Comparison of ENCODE assay signal across 21 mouse cellular contexts in genomic region chr6:56692445-56692844, GRCm38 (mm10). TPM values are rescaled to one million over a fixed set of nuclear protein-coding genes. Genes with fewer than 3 reads are reported as not detected.
A peak's percentile ranks its signal among the peaks of the same experiment; 100 is the strongest.
DNase-seq lines count a peak whose midpoint lies in the region; ATAC-seq and TF ChIP-seq lines count a peak whose summit lies in the region.
"Had no signal": no experiment of that assay in that cellular context is flagged by ENCODE, and none has a peak within 500 bp of the region (broad histone marks: within the 10 kb centered on the region; RNA-seq: fewer than 3 reads in every experiment).

No protein-coding gene starts in this region.

- no peak overlapping the region for H3K4me3 ChIP-seq in lung, embryonic 14.5 days (ENCODE audit: low read depth, low read length)
- H3K4me3 ChIP-seq in embryonic facial prominence, embryonic 14.5 days (ENCODE audit: low read depth, low read length), result no peak overlapping the region
- no peak overlapping the region for H3K4me3 ChIP-seq in stomach, embryonic 15.5 days (replicated peaks)
- H3K4me3 ChIP-seq in stomach, postnatal 0 days (ENCODE audit: low read depth, low read length), result no peak overlapping the region
- H3K4me3 ChIP-seq: embryonic facial prominence, embryonic 15.5 days; erythroblast, embryonic 14.5 days; forebrain, embryonic 10.5 days; forebrain, embryonic 12.5 days had no signal

- H3K27ac ChIP-seq in lung, embryonic 14.5 days (ENCODE audit: low read depth), result peak overlapping the region; percentile 73; the same call in 1 of the 2 replicates
- H3K27ac ChIP-seq in embryonic facial prominence, embryonic 14.5 days (replicated peaks; ENCODE audit: low read depth, low read length), result peak overlapping the region; percentile 70
- peak overlapping the region; percentile 40; the same call in 1 of the 2 replicates for H3K27ac ChIP-seq in stomach, embryonic 15.5 days
- 0 out of 2 replicates have a peak overlapping the region, but pooled peaks have one; percentile 20 for H3K27ac ChIP-seq in stomach, postnatal 0 days (replicated peaks)
- H3K27ac ChIP-seq: forebrain, embryonic 10.5 days; forebrain, embryonic 12.5 days had no signal

- no peaks in the 10 kb centered on the region for H3K36me3 ChIP-seq in lung, embryonic 14.5 days (ENCODE audit: insufficient read depth)
- H3K36me3 ChIP-seq in embryonic facial prominence, embryonic 14.5 days (ENCODE audit: control insufficient read depth, insufficient read depth, low read length), result no peaks in the 10 kb centered on the region
- no peaks in the 10 kb centered on the region for H3K36me3 ChIP-seq in stomach, embryonic 15.5 days
- no peaks in the 10 kb centered on the region for H3K36me3 ChIP-seq in stomach, postnatal 0 days (ENCODE audit: control insufficient read depth, insufficient read depth, low read length)
- H3K36me3 ChIP-seq: embryonic facial prominence, embryonic 15.5 days; forebrain, embryonic 10.5 days; forebrain, embryonic 12.5 days had no signal

- no peaks in the 10 kb centered on the region for H3K27me3 ChIP-seq in lung, embryonic 14.5 days (ENCODE audit: insufficient read depth, low read length)
- H3K27me3 ChIP-seq in embryonic facial prominence, embryonic 14.5 days (replicated peaks; ENCODE audit: control insufficient read depth, insufficient read depth, low read length), result no peaks in the 10 kb centered on the region
- no peaks in the 10 kb centered on the region for H3K27me3 ChIP-seq in stomach, embryonic 15.5 days (replicated peaks)
- H3K27me3 ChIP-seq in stomach, postnatal 0 days (ENCODE audit: control insufficient read depth, insufficient read depth, low read length), result no peaks in the 10 kb centered on the region
- H3K27me3 ChIP-seq: embryonic facial prominence, embryonic 15.5 days; forebrain, embryonic 12.5 days had no signal

- TF ChIP-seq EP300 in stomach, postnatal 0 days (optimal IDR thresholded peaks at IDR 0.05), result no peak

- no peak; the same call in 1 of the 2 replicates for ATAC-seq in lung, embryonic 14.5 days (ENCODE audit: insufficient read depth)
- peak; percentile 79; the same call in 1 of the 2 replicates for ATAC-seq in embryonic facial prominence, embryonic 14.5 days (ENCODE audit: low read depth)
- ATAC-seq in stomach, embryonic 15.5 days (ENCODE audit: insufficient read depth, low FRiP score, low read depth), result no peak
- no peak for ATAC-seq in stomach, postnatal 0 days (ENCODE audit: low FRiP score, low TSS enrichment)
- ATAC-seq: forebrain, embryonic 14.5 days; forebrain, embryonic 16.5 days had no signal

- DNase-seq in lung, embryonic 14.5 days, result peak; percentile 46
- DNase-seq in lung, postnatal 14 days, result no peak
- DNase-seq in embryonic facial prominence, embryonic 14.5 days (ENCODE audit: low spot score), result peak; percentile 68
- DNase-seq in stomach, postnatal 0 days (ENCODE audit: low spot score), result no peak
- no peak for DNase-seq in kidney, postnatal 10 days
- DNase-seq in adrenal gland, adult 8-10 months, result no peak
- DNase-seq: adrenal gland, adult 2 months; adrenal gland, postnatal 14 days; adrenal gland, postnatal 36 days; cerebellum, adult 11-12 months; cerebellum, adult 2 months; cerebellum, adult 9-10 months; cerebellum, postnatal 10 days; cerebellum, postnatal 25 days had no signal

- H3K4me2 ChIP-seq in lung, embryonic 14.5 days, result no peak overlapping the region
- H3K4me2 ChIP-seq in embryonic facial prominence, embryonic 14.5 days (ENCODE audit: low read depth, low read length), result no peak overlapping the region
- H3K4me2 ChIP-seq in stomach, embryonic 15.5 days, result no peak overlapping the region
- no peak overlapping the region for H3K4me2 ChIP-seq in stomach, postnatal 0 days (replicated peaks; ENCODE audit: low read depth)
- H3K4me2 ChIP-seq: embryonic facial prominence, embryonic 15.5 days; forebrain, embryonic 12.5 days had no signal

- no peak overlapping the region for H3K9ac ChIP-seq in lung, embryonic 14.5 days
- H3K9ac ChIP-seq in embryonic facial prominence, embryonic 14.5 days (ENCODE audit: low read depth, low read length), result no peak overlapping the region
- no peak overlapping the region for H3K9ac ChIP-seq in stomach, embryonic 15.5 days
- H3K9ac ChIP-seq in stomach, postnatal 0 days (ENCODE audit: low read length), result no peak overlapping the region
- H3K9ac ChIP-seq: embryonic facial prominence, embryonic 15.5 days; forebrain, embryonic 12.5 days had no signal

- no peaks in the 10 kb centered on the region for H3K9me3 ChIP-seq in lung, embryonic 14.5 days (ENCODE audit: low read depth, low read length)
- no peaks in the 10 kb centered on the region for H3K9me3 ChIP-seq in embryonic facial prominence, embryonic 14.5 days (ENCODE audit: control insufficient read depth, low read length)
- no peaks in the 10 kb centered on the region for H3K9me3 ChIP-seq in stomach, embryonic 15.5 days
- H3K9me3 ChIP-seq in stomach, postnatal 0 days (ENCODE audit: control insufficient read depth, low read length), result no peaks in the 10 kb centered on the region
- H3K9me3 ChIP-seq: embryonic facial prominence, embryonic 15.5 days; forebrain, embryonic 10.5 days; forebrain, embryonic 12.5 days had no signal

- TF ChIP-seq CTCF in lung, embryonic 14.5 days (IDR thresholded peaks at IDR 0.05; ENCODE audit: low read depth), result no peak
- no peak for TF ChIP-seq CTCF in stomach, postnatal 0 days (IDR thresholded peaks at IDR 0.05; ENCODE audit: low read depth)

- H3K4me1 ChIP-seq in lung, embryonic 14.5 days (ENCODE audit: insufficient read depth), result no peaks in the 10 kb centered on the region
- 0 out of 2 replicates have a peak, but pooled peaks cover 3% of the 10 kb centered on the region for H3K4me1 ChIP-seq in embryonic facial prominence, embryonic 14.5 days (ENCODE audit: control insufficient read depth, insufficient read depth, low read length)
- H3K4me1 ChIP-seq in stomach, embryonic 15.5 days, result no peaks in the 10 kb centered on the region
- H3K4me1 ChIP-seq in stomach, postnatal 0 days (replicated peaks; ENCODE audit: control insufficient read depth, insufficient read depth), result no peaks in the 10 kb centered on the region
- H3K4me1 ChIP-seq: forebrain, embryonic 12.5 days had no signal

- WGBS in lung, embryonic 14.5 days, result 73% methylated on average over 4 of the region's 4 CpGs
- WGBS in embryonic facial prominence, embryonic 14.5 days, result 57% methylated on average over 4 of the region's 4 CpGs
- 54% methylated on average over 4 of the region's 4 CpGs for WGBS in stomach, embryonic 15.5 days
- 57% methylated on average over 4 of the region's 4 CpGs for WGBS in stomach, postnatal 0 days

RNA-seq across cellular contexts. Expression of gene Lsm5, which starts 12.1 kb away (rescaled TPM):
- polyA plus RNA-seq in lung, embryonic 14.5 days (2014; fragmentation: Nextera tagmentation; extraction: Ambion mirVana), result 164 and 187 TPM in 2 replicates
- 122 and 133 TPM in 2 replicates for polyA plus RNA-seq in embryonic facial prominence, embryonic 14.5 days (2014; fragmentation: Nextera tagmentation; extraction: Ambion mirVana)
- polyA plus RNA-seq in stomach, embryonic 15.5 days (2015; fragmentation: Nextera tagmentation; extraction: Ambion mirVana), result 112 and 127 TPM in 2 replicates
- 110 and 116 TPM in 2 replicates for polyA plus RNA-seq in stomach, postnatal 0 days (2015; fragmentation: Nextera tagmentation; extraction: Ambion mirVana)
- 10 to 100 TPM; 20.1 to 25.2 (median 23.4) TPM for total RNA-seq in adrenal gland, adult 8-10 months (2022)

RNA-seq across cellular contexts. Expression of gene Avl9, which starts 22.3 kb away (rescaled TPM):
- 15.5 and 18.2 TPM in 2 replicates for polyA plus RNA-seq in lung, embryonic 14.5 days (2014; fragmentation: Nextera tagmentation; extraction: Ambion mirVana)
- polyA plus RNA-seq in embryonic facial prominence, embryonic 14.5 days (2014; fragmentation: Nextera tagmentation; extraction: Ambion mirVana), result 13.1 and 14.6 TPM in 2 replicates
- 12.9 and 13.0 TPM in 2 replicates for polyA plus RNA-seq in stomach, embryonic 15.5 days (2015; fragmentation: Nextera tagmentation; extraction: Ambion mirVana)
- polyA plus RNA-seq in stomach, postnatal 0 days (2015; fragmentation: Nextera tagmentation; extraction: Ambion mirVana), result 7.5 and 8.1 TPM in 2 replicates
- 10 to 100 TPM; 29.5 to 36.6 (median 31.3) TPM for total RNA-seq in adrenal gland, adult 8-10 months (2022)

Comparison
In these comparisons a context has a peak if more than half of its experiments do, and no peak if none do; other contexts are left out.
1. DNase-seq: peak in lung, embryonic 14.5 days (single experiment) and embryonic facial prominence, embryonic 14.5 days (single experiment); none in lung, postnatal 14 days (single experiment), stomach, postnatal 0 days (single experiment), kidney, postnatal 10 days (single experiment) and adrenal gland, adult 8-10 months (single experiment).
2. H3K27ac ChIP-seq: peak in every context shown above with its lines; median percentile 73 in lung, embryonic 14.5 days; 70 in embryonic facial prominence, embryonic 14.5 days; 40 in stomach, embryonic 15.5 days; 20 in stomach, postnatal 0 days.